Mouse (Mus musculus) adrenal gland, postnatal 25 days (tissue): ENCODE data around the gene Ube2v1. TPM values are rescaled to one million over a fixed set of nuclear protein-coding genes. Genes with fewer than 3 reads are reported as not detected.

ENCODE experiments used
- DNase-seq: peaks from one replicate; pipeline ENCODE4 v3.0.0; 2021; ENCODE audit warnings: mixed read lengths
- microRNA-seq, 2 experiments: library from miRNA; unstranded; fragments of <30 nt; microRNA quantifications; one replicate each; pipeline ENCODE4 v1.2.0; 2021
- total RNA-seq: library from RNA; stranded (reverse); gene quantifications from 2 replicates; pipeline ENCODE4 v1.2.3, GENCODE M21; 2021

The Ube2v1 gene
- total RNA-seq, 1 experiment from 2014 or later = 187 TPM

GRCm38 (mm10) chr2:167562101-167562500 lies 69.8 kb downstream of the Ube2v1 start:
- peak; percentile 51 for DNase-seq

- DNase-seq = no peak
Measured at GRCm38 (mm10) chr2:167559413-167559812, 72.5 kb downstream of the Ube2v1 start.

Small RNA genes within 50 kb of the gene (microRNA-seq; reads per million reads assigned to microRNA genes)
- 0 reads per million in 2 experiments for gene Gm22355

Other genes with a start within 250 kb of the Ube2v1 start
- gene Slc9a8, start 210.4 kb downstream of the Ube2v1 start, total RNA-seq = 42.1 and 51.9 TPM in 2 replicates
- 68.4 and 71.6 TPM in 2 replicates for gene Rnf114, start 139.4 kb downstream of the Ube2v1 start, total RNA-seq
- 35.1 and 36.5 TPM in 2 replicates for gene Spata2, start 139.2 kb downstream of the Ube2v1 start, total RNA-seq
- gene Snai1, start 93.9 kb downstream of the Ube2v1 start, total RNA-seq = 12.8 and 13.0 TPM in 2 replicates
- 12.1 and 15.7 TPM in 2 replicates for gene Gm20431, start 29.4 kb upstream of the Ube2v1 start, total RNA-seq
- 483 and 585 TPM in 2 replicates for gene Cebpb, start 56.8 kb upstream of the Ube2v1 start, total RNA-seq
- 37.4 and 40.5 TPM in 2 replicates for gene Tmem189, start 57.7 kb upstream of the Ube2v1 start, total RNA-seq